Mouse (Mus musculus): ENCODE results near the gene Snx10.

Gene Snx10

DNA sequence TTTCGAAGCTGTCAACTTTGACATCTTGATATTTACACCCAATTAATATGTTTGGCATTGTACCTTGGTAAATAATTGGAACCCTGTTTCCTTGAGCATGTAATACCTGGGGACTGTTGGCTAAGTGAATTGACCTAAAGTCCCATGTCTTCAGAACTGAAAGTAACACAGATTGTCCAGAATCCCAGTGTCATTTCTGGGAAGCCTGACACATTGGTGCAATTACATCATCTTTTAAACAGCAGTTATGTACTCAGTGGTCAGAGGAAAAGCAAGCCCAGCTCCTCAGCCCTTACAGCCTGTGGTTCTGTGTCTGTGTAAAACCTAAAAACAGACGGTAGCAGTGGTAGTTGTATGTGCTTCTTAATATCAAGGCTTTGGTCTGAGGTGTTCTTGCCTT lies 22.4 kb downstream of the Snx10 start:
- no peak for DNase-seq (ENCODE audit: low read depth, low spot score)
- Histone ChIP-seq H3K36me3 (ENCODE audit: control insufficient read depth, insufficient read depth, low read length, poor library complexity, severe bottlenecking) (no peaks in the 10 kb centered on the region), H3K27me3 (ENCODE audit: control insufficient read depth, insufficient read depth, low read length, poor library complexity, severe bottlenecking) (no peaks in the 10 kb centered on the region)

DNA sequence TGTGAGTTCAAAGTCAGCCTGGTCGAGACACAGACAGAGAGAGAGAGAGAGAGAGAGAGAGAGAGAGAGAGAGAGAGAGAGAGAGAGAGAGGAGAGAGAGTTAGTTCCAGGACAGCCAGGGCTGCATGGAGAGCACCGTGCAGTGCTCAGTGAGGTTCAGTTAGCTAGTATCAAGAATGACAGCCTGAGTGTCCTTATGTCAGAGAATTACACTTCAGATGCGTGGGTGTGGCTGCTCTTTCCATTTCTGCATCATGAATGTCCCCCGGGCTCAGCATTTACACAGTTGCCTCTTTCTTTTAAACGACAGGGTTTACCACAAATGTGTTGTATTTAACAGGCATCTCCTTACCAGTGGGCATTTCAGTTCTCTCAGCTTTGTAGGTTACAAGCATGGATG lies 25.1 kb downstream of the Snx10 start:
- DNase-seq (ENCODE audit: low read depth, low spot score), result no peak
- Histone ChIP-seq H3K36me3 (ENCODE audit: control insufficient read depth, insufficient read depth, low read length, poor library complexity, severe bottlenecking) (no peaks in the 10 kb centered on the region), H3K27me3 (ENCODE audit: control insufficient read depth, insufficient read depth, low read length, poor library complexity, severe bottlenecking) (no peaks in the 10 kb centered on the region)

DNA sequence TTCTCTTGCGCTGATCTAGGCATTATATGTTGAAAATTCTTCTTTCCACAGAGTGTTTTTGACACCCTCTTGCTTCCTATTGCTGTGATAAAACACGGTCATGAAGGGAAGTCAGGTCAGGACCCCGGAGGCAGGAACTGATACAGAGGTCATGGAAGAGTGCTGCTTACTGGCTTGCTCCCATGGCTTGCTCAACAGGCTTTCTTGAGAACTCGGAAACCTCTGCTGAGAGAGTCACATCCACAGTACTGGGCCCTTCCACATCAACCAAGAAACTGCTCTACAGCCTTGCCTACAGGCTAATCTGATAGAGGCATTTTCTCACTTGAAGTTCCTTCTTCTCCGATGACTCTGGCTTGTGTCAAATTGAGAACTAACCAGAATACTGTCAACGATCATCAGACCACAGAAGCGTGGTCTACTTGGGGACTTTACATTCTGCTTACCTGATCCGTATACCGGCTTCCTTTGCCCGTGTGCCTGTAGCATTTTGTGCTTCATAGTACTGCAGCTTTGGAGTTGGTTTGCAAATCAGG lies 27.6 kb downstream of the Snx10 start:
- no peaks in the 10 kb centered on the region for H3K36me3 ChIP-seq (ENCODE audit: control insufficient read depth, insufficient read depth, low read length, poor library complexity, severe bottlenecking)
- H3K27me3 ChIP-seq (ENCODE audit: control insufficient read depth, insufficient read depth, low read length, poor library complexity, severe bottlenecking), result no peaks in the 10 kb centered on the region
- peak; percentile 14 for DNase-seq (ENCODE audit: low read depth, low spot score)

DNA sequence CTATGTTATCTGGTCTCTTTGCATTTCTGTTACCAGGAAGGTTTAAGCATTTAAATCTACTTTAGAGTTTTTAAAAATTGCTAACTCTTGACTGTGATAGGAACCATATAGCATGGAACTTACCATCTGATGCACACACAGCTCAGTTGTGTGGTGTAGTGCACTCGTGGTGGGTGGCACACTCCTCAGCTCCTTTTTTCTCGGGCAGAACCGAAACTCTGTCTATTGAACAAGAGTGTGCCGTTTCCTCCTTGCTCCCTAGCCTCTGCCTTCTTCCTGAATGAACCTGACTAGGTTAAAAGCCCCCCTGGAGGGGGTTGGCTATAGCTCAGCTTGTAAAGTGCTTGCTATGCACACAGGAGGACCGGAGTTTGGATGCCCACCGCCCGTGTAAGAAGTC lies 32.9 kb downstream of the Snx10 start:
- Histone ChIP-seq H3K27me3 (ENCODE audit: control insufficient read depth, insufficient read depth, low read length, poor library complexity, severe bottlenecking) (no peaks in the 10 kb centered on the region), H3K36me3 (ENCODE audit: control insufficient read depth, insufficient read depth, low read length, poor library complexity, severe bottlenecking) (no peaks in the 10 kb centered on the region)
- DNase-seq (ENCODE audit: low read depth, low spot score), result no peak

DNA sequence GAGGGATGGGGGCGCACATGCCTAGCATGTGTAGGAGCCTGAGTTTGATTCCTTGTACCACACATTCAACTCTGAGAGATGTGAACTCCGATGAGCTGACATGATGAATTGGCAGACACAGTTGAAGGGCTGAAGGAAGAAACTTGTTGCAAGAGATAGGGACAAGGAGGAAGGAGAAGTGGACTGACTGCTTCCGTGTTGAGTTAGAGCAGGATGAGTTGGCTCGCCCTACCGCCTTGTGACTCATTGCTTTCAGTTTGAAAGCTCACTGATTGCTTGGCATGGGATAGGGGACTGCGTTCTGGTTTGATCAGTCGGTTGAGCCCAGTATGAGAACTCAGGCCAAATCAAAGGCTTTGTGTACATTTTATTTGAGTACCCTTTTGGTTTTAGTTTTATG lies 34.6 kb downstream of the Snx10 start:
- Histone ChIP-seq H3K27me3 (ENCODE audit: control insufficient read depth, insufficient read depth, low read length, poor library complexity, severe bottlenecking) (no peaks in the 10 kb centered on the region), H3K36me3 (ENCODE audit: control insufficient read depth, insufficient read depth, low read length, poor library complexity, severe bottlenecking) (no peaks in the 10 kb centered on the region)
- DNase-seq (ENCODE audit: low read depth, low spot score), result no peak

DNA sequence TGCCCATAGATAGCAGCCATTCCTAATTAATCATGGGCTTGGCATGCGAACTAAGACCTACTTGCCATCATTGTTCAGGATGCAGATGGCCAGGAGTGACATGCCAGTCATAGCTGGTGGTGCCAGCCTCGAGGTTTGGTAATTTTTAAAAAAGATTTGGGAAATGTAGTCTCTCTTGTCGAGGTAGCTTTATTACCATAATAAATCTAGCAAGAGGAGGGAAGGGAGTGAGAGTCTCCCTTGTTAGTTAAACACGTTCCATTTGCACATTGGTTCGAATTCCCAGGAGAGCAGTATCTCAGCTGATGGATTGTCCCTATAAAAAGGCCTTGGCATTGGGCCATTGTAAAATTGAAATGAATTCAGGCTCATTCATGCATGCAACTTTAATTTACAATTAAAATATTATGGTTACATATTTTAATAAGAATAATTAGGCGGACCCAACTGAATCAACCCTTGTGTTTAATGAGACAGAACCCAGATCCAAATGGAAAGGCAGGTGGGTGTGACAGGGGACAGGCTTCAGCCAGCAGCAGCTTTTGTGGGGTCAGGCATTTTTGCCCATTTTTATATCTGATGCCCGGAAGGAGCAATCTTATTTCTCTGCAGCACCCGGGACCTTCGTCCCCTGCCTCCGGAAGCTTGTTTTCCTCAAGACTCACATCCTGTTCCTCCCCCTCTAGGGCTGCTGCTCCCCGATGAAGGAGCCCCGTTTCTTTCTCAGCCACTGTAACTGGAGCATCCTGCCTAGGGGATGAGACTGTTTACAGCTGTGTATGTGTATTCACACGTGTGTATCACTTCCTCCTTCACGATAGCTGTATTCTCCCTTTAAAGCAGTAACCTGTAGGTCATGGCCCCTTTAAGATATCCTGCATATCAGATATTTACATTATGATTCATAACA lies 43.3 kb downstream of the Snx10 start:
- Histone ChIP-seq H3K27me3 (ENCODE audit: control insufficient read depth, insufficient read depth, low read length, poor library complexity, severe bottlenecking) (no peaks in the 10 kb centered on the region), H3K36me3 (ENCODE audit: control insufficient read depth, insufficient read depth, low read length, poor library complexity, severe bottlenecking) (no peaks in the 10 kb centered on the region)
- DNase-seq (ENCODE audit: low read depth, low spot score), result no peak

DNA sequence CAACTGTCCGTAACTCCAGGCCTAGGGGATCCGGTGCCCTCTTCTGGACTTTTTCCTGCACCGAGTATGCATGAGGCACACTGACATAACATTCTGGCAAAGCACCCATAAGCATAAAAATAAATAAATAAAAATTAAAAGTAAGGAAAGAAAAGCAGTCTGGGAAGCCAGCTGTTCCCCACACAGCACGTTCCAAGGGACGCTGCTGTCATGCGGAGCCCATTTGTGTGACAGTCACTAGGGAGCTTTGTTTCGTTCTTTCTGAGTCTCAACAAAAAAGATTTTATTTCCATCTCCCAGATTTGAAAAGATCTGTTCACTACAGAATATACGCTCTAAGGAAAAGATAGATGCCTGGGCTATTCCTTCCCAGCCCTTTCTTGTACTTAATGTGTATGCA lies 45.4 kb downstream of the Snx10 start:
- Histone ChIP-seq H3K36me3 (ENCODE audit: control insufficient read depth, insufficient read depth, low read length, poor library complexity, severe bottlenecking) (no peaks in the 10 kb centered on the region), H3K27me3 (ENCODE audit: control insufficient read depth, insufficient read depth, low read length, poor library complexity, severe bottlenecking) (no peaks in the 10 kb centered on the region)
- DNase-seq (ENCODE audit: low read depth, low spot score), result no peak

DNA sequence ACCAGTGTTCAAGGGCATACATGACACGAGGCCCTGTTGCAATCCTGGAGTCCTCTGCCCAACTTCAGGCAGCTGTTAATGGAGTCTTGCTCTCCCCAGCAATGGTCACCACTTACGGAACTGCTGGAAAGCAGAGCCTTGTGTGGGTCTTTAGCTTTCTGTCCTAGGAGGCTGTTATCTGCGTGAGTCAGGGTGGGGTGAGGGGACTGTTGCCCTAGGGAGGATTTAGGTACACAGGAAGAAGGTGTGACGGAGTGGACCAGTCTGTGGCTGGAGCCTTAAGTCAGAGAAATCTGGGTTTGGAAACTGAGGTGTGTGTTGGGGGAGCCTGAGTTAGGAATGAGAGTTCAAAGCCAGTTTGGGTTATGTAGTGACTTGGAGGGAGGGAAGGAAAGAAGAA lies 49.4 kb downstream of the Snx10 start:
- no peaks in the 10 kb centered on the region; the same call in 1 of the 2 replicates for H3K36me3 ChIP-seq (ENCODE audit: control insufficient read depth, insufficient read depth, low read length, poor library complexity, severe bottlenecking)
- DNase-seq (ENCODE audit: low read depth, low spot score), result no peak

DNA sequence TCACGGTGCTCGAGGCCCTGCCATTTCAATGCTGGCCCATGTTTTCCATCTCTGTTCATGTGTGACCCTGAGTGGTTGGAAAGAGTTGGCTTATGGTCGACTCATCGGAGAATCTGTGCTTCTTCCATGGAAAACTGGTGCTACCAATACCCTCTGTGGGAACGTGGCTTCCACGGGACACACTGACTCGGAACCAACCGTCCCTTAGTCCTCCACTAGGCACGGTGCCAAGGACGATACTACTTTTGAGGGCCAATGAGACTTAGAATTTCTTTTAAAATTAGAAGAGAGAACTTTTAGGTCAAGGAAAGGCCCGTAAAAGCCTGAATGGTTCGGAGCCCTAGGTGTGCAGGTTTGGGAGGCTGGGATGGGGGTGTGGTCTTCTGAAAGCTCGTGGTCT lies 50.4 kb downstream of the Snx10 start:
- Histone ChIP-seq H3K36me3 (ENCODE audit: control insufficient read depth, insufficient read depth, low read length, poor library complexity, severe bottlenecking) (no peaks in the 10 kb centered on the region; the same call in 1 of the 2 replicates), H3K27me3 (ENCODE audit: control insufficient read depth, insufficient read depth, low read length, poor library complexity, severe bottlenecking) (no peaks in the 10 kb centered on the region)
- DNase-seq (ENCODE audit: low read depth, low spot score), result no peak

More for the DNA sequence above, 49.4 kb downstream of the Snx10 start:
- H3K27me3 ChIP-seq (ENCODE audit: control insufficient read depth, insufficient read depth, low read length, poor library complexity, severe bottlenecking), result no peaks in the 10 kb centered on the region

DNA sequence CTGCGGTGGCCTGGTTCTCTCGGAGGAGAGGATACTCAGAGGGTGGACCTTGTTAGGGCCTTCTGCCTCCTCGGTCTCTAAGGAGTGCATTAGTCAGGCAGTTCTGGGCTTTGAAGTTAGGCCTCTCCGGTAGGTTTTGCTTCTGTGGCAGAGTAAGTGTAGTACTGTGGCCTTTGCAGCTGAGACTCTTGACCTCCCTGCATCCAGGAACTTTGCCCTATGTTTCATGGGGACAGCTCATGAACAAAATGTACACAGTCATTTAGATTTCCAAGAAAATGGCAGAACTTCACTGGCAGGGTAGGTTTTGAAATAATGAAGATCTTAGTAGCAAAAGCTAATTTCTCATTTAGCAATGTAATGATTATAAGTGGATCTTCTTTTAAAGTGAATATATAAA lies 54.7 kb downstream of the Snx10 start:
- H3K27me3 ChIP-seq (ENCODE audit: control insufficient read depth, insufficient read depth, low read length, poor library complexity, severe bottlenecking), result no peaks in the 10 kb centered on the region
- H3K36me3 ChIP-seq (ENCODE audit: control insufficient read depth, insufficient read depth, low read length, poor library complexity, severe bottlenecking), result peaks cover 3% of the 10 kb centered on the region
- DNase-seq (ENCODE audit: low read depth, low spot score), result no peak

DNA sequence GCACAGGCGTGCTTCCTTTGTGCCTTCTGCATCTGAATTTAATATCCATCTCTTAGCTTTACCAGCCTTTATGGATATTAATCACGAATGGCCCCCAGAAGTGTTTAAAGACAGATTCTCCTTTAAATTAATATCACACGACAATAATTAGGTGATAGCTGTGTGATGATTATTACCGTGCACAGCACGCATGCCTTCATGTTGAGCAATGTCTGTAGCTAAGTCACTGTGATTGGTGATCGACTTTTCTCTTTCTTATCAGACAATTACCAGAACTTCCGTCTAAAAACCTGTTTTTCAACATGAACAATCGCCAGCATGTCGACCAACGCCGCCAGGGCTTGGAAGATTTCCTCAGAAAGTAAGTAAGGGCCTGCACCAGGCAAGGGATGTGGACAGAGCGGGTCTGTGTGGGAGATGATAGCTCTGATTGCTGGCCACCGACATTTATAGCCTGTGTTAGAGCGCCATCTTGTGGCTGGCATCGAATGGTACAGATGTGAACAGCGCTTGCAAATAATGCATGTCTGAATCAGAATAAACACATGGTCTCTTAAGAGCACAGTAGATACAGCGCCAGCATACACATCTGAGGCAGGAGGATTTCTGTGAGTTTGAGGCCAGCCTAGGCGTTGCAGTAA lies 56.5 kb downstream of the Snx10 start:
- H3K36me3 ChIP-seq (ENCODE audit: control insufficient read depth, insufficient read depth, low read length, poor library complexity, severe bottlenecking), result peaks cover 3% of the 10 kb centered on the region
- DNase-seq (ENCODE audit: low read depth, low spot score), result peak; percentile 88
- no peaks in the 10 kb centered on the region for H3K27me3 ChIP-seq (ENCODE audit: control insufficient read depth, insufficient read depth, low read length, poor library complexity, severe bottlenecking)

DNA sequence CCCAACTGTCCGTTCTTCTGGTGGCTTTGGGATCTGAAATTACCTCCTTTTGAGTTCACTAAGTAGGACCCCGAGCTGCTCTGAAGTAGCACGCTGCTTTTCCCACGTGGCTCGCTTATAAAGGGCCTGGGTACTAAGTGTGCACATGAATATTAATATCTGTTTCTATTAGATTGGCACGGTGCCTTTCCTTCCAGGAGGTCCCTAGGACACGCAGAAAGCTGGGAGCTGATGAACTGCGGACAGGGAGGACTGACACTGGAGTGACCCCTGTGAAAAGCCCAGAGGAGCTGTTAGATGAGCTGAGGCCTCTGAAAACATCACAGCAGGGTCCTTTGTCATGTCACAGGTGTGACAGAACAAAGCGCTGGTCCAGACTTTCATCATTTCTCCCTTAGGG lies 57.7 kb downstream of the Snx10 start:
- H3K36me3 ChIP-seq (ENCODE audit: control insufficient read depth, insufficient read depth, low read length, poor library complexity, severe bottlenecking), result peaks cover 3% of the 10 kb centered on the region; the same call in 1 of the 2 replicates
- no peak for DNase-seq (ENCODE audit: low read depth, low spot score)
- H3K27me3 ChIP-seq (ENCODE audit: control insufficient read depth, insufficient read depth, low read length, poor library complexity, severe bottlenecking), result no peaks in the 10 kb centered on the region

DNA sequence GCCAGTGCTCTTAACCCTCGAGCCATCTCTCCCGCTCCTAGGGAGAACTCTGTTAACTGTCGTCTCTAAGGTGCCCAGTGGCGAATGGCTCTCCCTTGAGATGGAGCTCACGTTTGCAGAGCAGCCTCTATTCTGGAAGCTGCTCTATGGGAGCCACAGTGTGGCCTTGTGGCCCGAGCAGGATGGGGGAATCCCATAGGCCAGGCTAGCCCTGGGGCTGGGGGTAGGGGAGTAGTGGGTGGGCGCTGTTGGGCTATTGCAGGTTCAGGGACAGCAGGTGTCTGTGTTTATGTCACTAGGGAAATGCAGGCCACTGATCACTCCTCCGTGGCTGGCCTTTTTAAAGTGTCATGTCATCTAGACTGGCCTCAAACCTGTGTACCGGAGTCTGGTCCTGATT lies 58.4 kb downstream of the Snx10 start:
- peaks cover 3% of the 10 kb centered on the region; the same call in 1 of the 2 replicates for H3K36me3 ChIP-seq (ENCODE audit: control insufficient read depth, insufficient read depth, low read length, poor library complexity, severe bottlenecking)
- H3K27me3 ChIP-seq (ENCODE audit: control insufficient read depth, insufficient read depth, low read length, poor library complexity, severe bottlenecking), result no peaks in the 10 kb centered on the region
- DNase-seq (ENCODE audit: low read depth, low spot score), result no peak

DNA sequence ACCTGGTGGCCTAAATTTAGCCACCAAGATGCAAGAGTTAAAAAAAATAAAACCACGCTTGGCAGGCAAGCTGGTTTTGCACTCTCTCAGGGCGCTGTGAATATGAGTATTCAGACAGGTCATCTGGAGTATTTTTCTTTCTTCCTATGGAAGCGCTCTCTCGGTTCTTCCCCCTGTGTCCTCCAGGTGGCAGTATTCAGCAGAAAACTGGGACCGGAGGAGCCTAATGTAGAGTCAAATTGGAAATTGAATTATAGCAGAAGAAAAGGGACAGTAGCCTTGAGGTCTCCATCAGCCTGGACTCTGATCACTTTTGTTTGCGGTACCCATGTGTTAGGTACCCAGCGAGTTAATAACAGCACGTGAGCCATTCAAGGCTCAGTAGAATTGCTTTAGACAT lies 62.3 kb downstream of the Snx10 start:
- no peaks in the 10 kb centered on the region for H3K27me3 ChIP-seq (ENCODE audit: control insufficient read depth, insufficient read depth, low read length, poor library complexity, severe bottlenecking)
- peaks cover 3% of the 10 kb centered on the region; the same call in 1 of the 2 replicates for H3K36me3 ChIP-seq (ENCODE audit: control insufficient read depth, insufficient read depth, low read length, poor library complexity, severe bottlenecking)
- peak; percentile 69 for DNase-seq (ENCODE audit: low read depth, low spot score)

DNA sequence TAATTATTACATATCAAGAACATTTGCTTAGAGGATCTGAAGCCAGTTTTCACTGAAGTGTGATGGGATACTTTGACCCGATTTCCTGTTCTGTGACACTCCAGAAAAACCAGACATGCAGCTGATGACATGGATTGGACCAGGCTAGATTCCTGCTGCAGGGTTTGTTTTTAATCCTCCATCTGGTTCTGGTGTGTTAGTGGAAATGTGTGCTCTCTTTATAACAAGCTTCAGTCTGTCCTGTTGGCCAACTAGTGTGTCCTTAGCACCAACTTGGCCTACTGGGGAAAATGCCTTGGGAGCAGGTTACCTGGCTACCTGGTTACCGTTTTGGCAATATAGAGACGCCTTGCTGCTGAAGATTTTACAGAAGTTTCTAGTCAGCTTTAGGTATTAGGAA lies 63.6 kb downstream of the Snx10 start:
- DNase-seq (ENCODE audit: low read depth, low spot score), result no peak
- Histone ChIP-seq H3K36me3 (ENCODE audit: control insufficient read depth, insufficient read depth, low read length, poor library complexity, severe bottlenecking) (peaks cover 2% of the 10 kb centered on the region; the same call in 1 of the 2 replicates), H3K27me3 (ENCODE audit: control insufficient read depth, insufficient read depth, low read length, poor library complexity, severe bottlenecking) (no peaks in the 10 kb centered on the region)
